Mouse (Mus musculus) stomach, embryonic 16.5 days (tissue): ENCODE data around the gene Sorbs1. TPM values are rescaled to one million over a fixed set of nuclear protein-coding genes. Genes with fewer than 3 reads are reported as not detected.
A peak's percentile ranks its signal among the peaks of the same experiment; 100 is the strongest.

Experiments used
- ATAC-seq: fragments of 200-750 bp; cut with Nextera tagmentation; 2 replicates; pipeline ENCODE4 v1.8.0; 2017; ENCODE audit warnings: moderate number of reproducible peaks, moderate TSS enrichment; ENCODE audit not compliant: insufficient read depth, low FRiP score
- H3K27ac ChIP-seq: fragments of 300-500 bp; sonication (generic); 2 replicates; pipeline ENCODE4 v1.5.1; 2014; ENCODE audit warnings: low read length
- H3K27me3 ChIP-seq: fragments of 300-500 bp; sonication (generic); 2 replicates; pipeline ENCODE4 v1.6.1; 2014; ENCODE audit warnings: low read length, control low read depth, mixed read lengths; ENCODE audit not compliant: control insufficient read depth, insufficient read depth
- H3K36me3 ChIP-seq: fragments of 300-500 bp; sonication (generic); 2 replicates; pipeline ENCODE4 v1.6.1; 2014; ENCODE audit warnings: low read length; ENCODE audit not compliant: control insufficient read depth, insufficient read depth
- H3K4me1 ChIP-seq: fragments of 300-500 bp; sonication (generic); 2 replicates; pipeline ENCODE4 v1.6.1; 2014; ENCODE audit warnings: low read length, control low read depth, mixed read lengths; ENCODE audit not compliant: control insufficient read depth, insufficient read depth
- H3K4me2 ChIP-seq: fragments of 300-500 bp; sonication (generic); 2 replicates; pipeline ENCODE4 v1.6.1; 2014; ENCODE audit warnings: low read depth, low read length, mixed read lengths
- H3K4me3 ChIP-seq: fragments of 300-500 bp; sonication (generic); replicated peaks from 2 replicates; pipeline ENCODE4 v1.5.1; 2014; ENCODE audit warnings: mild to moderate bottlenecking, low read length
- H3K9ac ChIP-seq: fragments of 300-500 bp; sonication (generic); 2 replicates; pipeline ENCODE4 v1.6.1; 2014; ENCODE audit warnings: low read length
- H3K9me3 ChIP-seq: fragments of 300-500 bp; sonication (generic); replicated peaks from 2 replicates; pipeline ENCODE4 v1.6.1; 2016; ENCODE audit warnings: low read length, control low read depth; ENCODE audit not compliant: control insufficient read depth
- whole genome bisulfite sequencing: fragments of 180-500 bp; shearing (Covaris S2); extraction: QIAGEN DNeasy Blood & Tissue Kit; methylation state at CpG from one replicate; pipeline ENCODE4 v1.1.7; 2014; 5-methylcytosine and 5-hydroxymethylcytosine counted together
- polyA plus RNA-seq: library from polyadenylated mRNA; unstranded; fragments of >200 nt; fragmentation: Nextera tagmentation; extraction: Ambion mirVana; gene quantifications from 2 replicates; pipeline ENCODE4 v1.2.1, GENCODE M21; 2015

The Sorbs1 gene
- polyA plus RNA-seq, 1 experiment from 2014 or later = 106 TPM

DNA sequence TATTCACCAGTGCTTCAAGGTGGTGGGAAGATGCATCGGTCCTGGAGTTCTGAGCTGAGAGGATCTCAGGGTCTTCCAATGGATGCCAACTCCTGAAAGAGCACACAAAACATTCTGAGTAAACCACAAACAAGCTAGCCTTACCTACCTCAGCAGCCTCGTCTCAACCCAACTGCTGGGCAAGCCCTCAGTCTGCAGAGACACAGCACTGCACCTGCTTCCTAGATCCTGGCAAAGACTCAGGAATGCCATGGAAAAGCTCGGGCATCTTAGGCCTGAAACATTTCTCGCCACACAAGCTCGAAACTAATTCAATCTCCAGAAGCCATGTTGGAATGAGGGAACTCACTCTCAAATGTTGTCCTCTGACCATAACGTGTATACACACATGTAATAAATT is 62.3 kb downstream of the Sorbs1 start:
- no peak for ATAC-seq
- H3K27me3 ChIP-seq = no peaks in the 10 kb centered on the region
- no peak overlapping the region for H3K4me3 ChIP-seq
- 87% methylated on average over 6 of the region's 6 CpGs for WGBS
- H3K4me2 ChIP-seq = no peak overlapping the region
- no peaks in the 10 kb centered on the region for H3K9me3 ChIP-seq
- no peak overlapping the region for H3K27ac ChIP-seq
- H3K36me3 ChIP-seq = no peaks in the 10 kb centered on the region
- H3K9ac ChIP-seq = no peak overlapping the region
- H3K4me1 ChIP-seq = no peaks in the 10 kb centered on the region

DNA sequence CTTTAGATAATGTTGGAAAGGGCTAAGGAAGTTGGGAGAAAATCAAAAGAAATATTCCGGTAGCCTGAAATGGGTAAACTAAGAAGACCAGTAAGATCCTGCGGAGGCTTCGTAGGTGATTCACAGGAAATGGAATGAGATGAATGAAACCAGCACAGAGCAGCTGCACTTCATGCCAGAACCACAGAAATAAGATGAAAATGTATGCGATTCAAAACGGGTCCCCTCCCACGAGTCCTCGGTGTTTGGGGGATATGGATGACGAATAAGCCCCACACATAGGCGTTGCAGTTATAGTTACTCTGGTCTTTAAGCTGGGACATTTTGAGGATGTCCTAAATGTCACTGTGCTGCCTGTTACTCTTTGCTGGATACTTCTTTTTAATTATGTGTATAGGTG is 67.1 kb downstream of the Sorbs1 start:
- H3K9me3 ChIP-seq = no peaks in the 10 kb centered on the region
- H3K4me2 ChIP-seq = no peak overlapping the region
- no peaks in the 10 kb centered on the region for H3K4me1 ChIP-seq
- no peak overlapping the region for H3K27ac ChIP-seq
- no peak overlapping the region for H3K4me3 ChIP-seq
- WGBS = 94% methylated on average over 9 of the region's 9 CpGs
- H3K36me3 ChIP-seq = no peaks in the 10 kb centered on the region
- no peak for ATAC-seq
- no peak overlapping the region for H3K9ac ChIP-seq
- H3K27me3 ChIP-seq = no peaks in the 10 kb centered on the region

GRCm38 (mm10) chr19:40442377-40442776 is 71.2 kb downstream of the Sorbs1 start:
- no peaks in the 10 kb centered on the region for H3K9me3 ChIP-seq
- H3K36me3 ChIP-seq = no peaks in the 10 kb centered on the region
- no peak overlapping the region for H3K4me2 ChIP-seq
- H3K4me1 ChIP-seq = 0 out of 2 replicates have a peak, but pooled peaks cover 10% of the 10 kb centered on the region
- H3K27me3 ChIP-seq = no peaks in the 10 kb centered on the region
- ATAC-seq = no peak
- no peak overlapping the region for H3K27ac ChIP-seq
- no peak overlapping the region for H3K4me3 ChIP-seq
- no peak overlapping the region for H3K9ac ChIP-seq
- 74% methylated on average over 3 of the region's 3 CpGs for WGBS

DNA sequence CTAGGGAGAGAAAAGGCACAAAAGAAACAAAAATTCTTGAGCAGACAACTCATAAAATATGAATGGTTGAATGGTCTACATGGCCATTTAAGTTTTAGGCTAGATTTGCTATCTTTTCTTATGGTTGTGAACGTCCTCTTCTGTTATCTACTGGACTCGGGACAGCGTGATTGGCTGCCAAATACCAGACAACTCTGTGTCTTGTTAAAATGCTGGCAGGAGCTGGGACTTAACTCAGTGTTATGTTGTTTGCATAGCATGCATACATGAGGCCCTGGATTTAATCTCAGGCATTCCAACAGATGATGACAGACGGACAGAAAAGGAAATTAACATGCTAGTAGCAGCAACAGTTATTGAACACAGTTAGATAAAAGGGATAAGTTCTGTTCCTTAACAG is 72.6 kb downstream of the Sorbs1 start:
- no peak overlapping the region; the same call in 1 of the 2 replicates for H3K27ac ChIP-seq
- no peaks in the 10 kb centered on the region for H3K9me3 ChIP-seq
- H3K4me2 ChIP-seq = no peak overlapping the region
- 0 out of 2 replicates have a peak, but pooled peaks cover 20% of the 10 kb centered on the region for H3K4me1 ChIP-seq
- H3K4me3 ChIP-seq = no peak overlapping the region
- H3K27me3 ChIP-seq = no peaks in the 10 kb centered on the region
- no peak for ATAC-seq
- H3K36me3 ChIP-seq = no peaks in the 10 kb centered on the region
- WGBS = 44% methylated on average over 4 of the region's 4 CpGs
- no peak overlapping the region for H3K9ac ChIP-seq

- WGBS = 86% methylated on average over 10 of the region's 10 CpGs
- H3K9me3 ChIP-seq = no peaks in the 10 kb centered on the region
- no peaks in the 10 kb centered on the region for H3K27me3 ChIP-seq
- H3K4me1 ChIP-seq = 0 out of 2 replicates have a peak, but pooled peaks cover 20% of the 10 kb centered on the region
- H3K36me3 ChIP-seq = no peaks in the 10 kb centered on the region
- H3K27ac ChIP-seq = no peak overlapping the region
- no peak overlapping the region for H3K9ac ChIP-seq
- no peak for ATAC-seq
- H3K4me3 ChIP-seq = no peak overlapping the region
- H3K4me2 ChIP-seq = no peak overlapping the region
Observed at GRCm38 (mm10) chr19:40438907-40439306, 74.7 kb downstream of the Sorbs1 start.

- ATAC-seq = peak; percentile 65
Observed at GRCm38 (mm10) chr19:40437651-40438068, 75.9 kb downstream of the Sorbs1 start.

DNA sequence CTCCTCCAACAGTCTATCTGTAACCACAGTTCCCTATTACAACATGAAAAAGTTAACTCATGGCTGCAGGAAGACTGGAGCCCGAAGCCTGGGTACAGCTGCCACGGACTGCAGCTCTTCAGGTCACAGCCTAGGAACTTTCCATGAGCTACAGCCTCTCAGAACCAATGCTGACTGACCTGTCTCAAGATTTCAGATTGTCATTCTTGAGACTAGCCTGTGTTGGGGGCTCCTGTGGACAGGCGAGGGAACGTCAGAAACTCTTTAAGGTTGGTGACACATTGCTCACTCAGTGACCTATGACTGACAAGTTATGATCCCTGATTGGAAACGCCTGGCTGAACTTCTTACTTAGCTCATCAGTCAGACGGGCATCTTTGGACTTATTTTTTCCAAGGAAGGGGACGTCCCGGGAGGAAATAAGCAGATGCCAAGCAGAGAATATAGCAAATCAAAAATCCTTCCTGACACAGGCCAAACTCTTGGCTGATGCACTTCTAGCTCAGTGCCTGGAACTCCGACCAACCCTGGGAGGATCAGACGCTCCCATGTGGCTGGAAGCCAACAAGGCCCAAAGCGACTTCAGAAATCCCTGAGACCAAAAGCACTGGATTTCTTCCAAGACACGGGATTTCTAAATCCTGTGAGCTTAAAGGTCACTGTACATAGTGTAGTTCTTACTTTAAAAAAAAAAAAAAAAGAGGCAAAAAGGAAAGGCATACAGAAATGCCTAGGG is 76.9 kb downstream of the Sorbs1 start:
- Histone ChIP-seq H3K9me3 (no peaks in the 10 kb centered on the region), H3K27me3 (no peaks in the 10 kb centered on the region), H3K4me3 (no peak overlapping the region), H3K9ac (no peak overlapping the region), H3K27ac (peak overlapping the region; percentile 62), H3K4me2 (no peak overlapping the region), H3K4me1 (0 out of 2 replicates have a peak, but pooled peaks cover 20% of the 10 kb centered on the region), H3K36me3 (no peaks in the 10 kb centered on the region)
- ATAC-seq = 0 out of 2 replicates have a peak, but pooled peaks have one; percentile 9
- 51% methylated on average over 12 of the region's 12 CpGs for WGBS

More at GRCm38 (mm10) chr19:40437651-40438068, 75.9 kb downstream of the Sorbs1 start:
- H3K27me3 ChIP-seq = no peaks in the 10 kb centered on the region
- H3K9ac ChIP-seq = no peak overlapping the region
- no peak overlapping the region; the same call in 1 of the 2 replicates for H3K4me2 ChIP-seq
- 31% methylated on average over 9 of the region's 9 CpGs for WGBS
- H3K9me3 ChIP-seq = no peaks in the 10 kb centered on the region
- H3K4me1 ChIP-seq = 0 out of 2 replicates have a peak, but pooled peaks cover 20% of the 10 kb centered on the region
- peak overlapping the region; percentile 62; the same call in 1 of the 2 replicates for H3K27ac ChIP-seq
- H3K4me3 ChIP-seq = no peak overlapping the region
- H3K36me3 ChIP-seq = no peaks in the 10 kb centered on the region

DNA sequence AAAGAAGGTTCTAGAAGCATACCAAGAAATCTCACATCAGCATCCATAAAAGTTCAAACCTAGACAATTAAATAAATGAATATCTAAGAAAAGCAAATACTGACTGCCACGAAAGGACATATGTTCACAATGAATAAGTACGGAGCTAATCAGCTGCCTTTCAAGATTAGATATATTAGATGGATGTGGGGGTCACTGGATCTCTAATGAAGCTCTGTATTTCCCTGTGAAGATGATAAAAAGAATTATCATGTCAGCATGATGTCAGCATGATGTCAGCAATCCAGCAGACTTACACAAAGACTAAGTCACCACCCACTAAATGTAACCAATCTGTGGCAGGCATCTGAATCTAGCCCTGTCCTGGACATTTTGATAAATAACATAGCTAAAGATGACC is 77.8 kb downstream of the Sorbs1 start:
- H3K4me2 ChIP-seq = no peak overlapping the region
- H3K36me3 ChIP-seq = no peaks in the 10 kb centered on the region
- 77% methylated on average over 2 of the region's 2 CpGs for WGBS
- 0 out of 2 replicates have a peak, but pooled peaks cover 17% of the 10 kb centered on the region for H3K4me1 ChIP-seq
- no peaks in the 10 kb centered on the region for H3K9me3 ChIP-seq
- H3K27me3 ChIP-seq = no peaks in the 10 kb centered on the region
- no peak for ATAC-seq
- H3K27ac ChIP-seq = no peak overlapping the region
- H3K4me3 ChIP-seq = no peak overlapping the region
- no peak overlapping the region for H3K9ac ChIP-seq

DNA sequence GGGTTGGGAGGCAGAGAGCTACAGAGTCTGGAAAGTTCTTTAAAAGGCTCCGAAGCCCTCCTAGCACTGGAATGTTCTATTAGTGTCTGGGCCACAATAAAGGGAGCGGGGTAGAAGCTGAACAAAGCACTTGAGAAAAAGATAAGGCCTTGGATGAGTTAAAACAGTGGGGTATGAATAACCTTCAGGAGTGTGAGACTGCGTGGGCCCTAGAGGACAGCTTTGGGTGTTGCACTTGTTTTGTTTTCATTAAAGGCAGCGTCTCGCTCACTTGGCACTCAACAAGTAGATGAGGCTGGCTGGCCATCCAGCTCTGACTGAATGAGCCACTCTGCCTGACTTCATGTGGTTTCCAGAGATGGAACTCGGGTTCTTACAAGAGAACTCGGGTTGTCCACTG is 78.5 kb downstream of the Sorbs1 start:
- Histone ChIP-seq H3K9me3 (no peaks in the 10 kb centered on the region), H3K4me2 (no peak overlapping the region), H3K4me3 (no peak overlapping the region), H3K36me3 (no peaks in the 10 kb centered on the region), H3K27ac (no peak overlapping the region), H3K4me1 (peaks cover 18% of the 10 kb centered on the region; the same call in 1 of the 2 replicates), H3K27me3 (no peaks in the 10 kb centered on the region), H3K9ac (no peak overlapping the region)
- WGBS = 88% methylated on average over 7 of the region's 7 CpGs
- ATAC-seq = no peak
